Mouse (Mus musculus): ENCODE measurements around the gene Aox1. TPM values are rescaled to one million over a fixed set of nuclear protein-coding genes. Genes with fewer than 3 reads are reported as not detected.

Gene Aox1
- polyA plus RNA-seq, 1 experiment from 2014 or later, result 0.09 TPM

- no peaks in the 10 kb centered on the region for H3K9me3 ChIP-seq (replicated peaks)
- H3K4me1 ChIP-seq, result 0 out of 2 replicates have a peak, but pooled peaks cover 4% of the 10 kb centered on the region
- no peak overlapping the region for H3K9ac ChIP-seq
- no peak overlapping the region for H3K27ac ChIP-seq
- WGBS, result 76% methylated on average over 6 of the region's 6 CpGs
- H3K36me3 ChIP-seq (ENCODE audit: poor library complexity, severe bottlenecking), result no peaks in the 10 kb centered on the region
- H3K27me3 ChIP-seq, result no peaks in the 10 kb centered on the region
- no peak for ATAC-seq
- H3K4me2 ChIP-seq, result no peak overlapping the region
- no peak overlapping the region for H3K4me3 ChIP-seq
Measured at GRCm38 (mm10) chr1:58114021-58114560, 84.4 kb downstream of the Aox1 start.

GRCm38 (mm10) chr1:58114666-58115375, 85.1 kb downstream of the Aox1 start:
- H3K9ac ChIP-seq, result no peak overlapping the region
- no peak for ATAC-seq
- H3K36me3 ChIP-seq (ENCODE audit: poor library complexity, severe bottlenecking), result no peaks in the 10 kb centered on the region
- no peak overlapping the region; the same call in 1 of the 2 replicates for H3K27ac ChIP-seq
- no peak overlapping the region for H3K4me2 ChIP-seq
- no peaks in the 10 kb centered on the region for H3K9me3 ChIP-seq (replicated peaks)
- 83% methylated on average over 12 of the region's 12 CpGs for WGBS
- H3K4me1 ChIP-seq, result 0 out of 2 replicates have a peak, but pooled peaks cover 4% of the 10 kb centered on the region
- H3K4me3 ChIP-seq, result no peak overlapping the region
- no peaks in the 10 kb centered on the region for H3K27me3 ChIP-seq

GRCm38 (mm10) chr1:58118231-58118630, 88.5 kb downstream of the Aox1 start:
- 85% methylated on average over 3 of the region's 3 CpGs for WGBS
- ATAC-seq, result no peak
- H3K4me2 ChIP-seq, result no peak overlapping the region
- H3K9ac ChIP-seq, result no peak overlapping the region
- H3K36me3 ChIP-seq (ENCODE audit: poor library complexity, severe bottlenecking), result no peaks in the 10 kb centered on the region
- no peaks in the 10 kb centered on the region for H3K9me3 ChIP-seq (replicated peaks)
- no peak overlapping the region for H3K27ac ChIP-seq
- no peaks in the 10 kb centered on the region for H3K27me3 ChIP-seq
- no peaks in the 10 kb centered on the region for H3K4me1 ChIP-seq
- no peak overlapping the region for H3K4me3 ChIP-seq

- Histone ChIP-seq H3K4me2 (no peak overlapping the region), H3K27ac (no peak overlapping the region), H3K4me1 (no peaks in the 10 kb centered on the region), H3K9ac (no peak overlapping the region), H3K27me3 (no peaks in the 10 kb centered on the region), H3K9me3 (replicated peaks) (no peaks in the 10 kb centered on the region), H3K36me3 (ENCODE audit: poor library complexity, severe bottlenecking) (no peaks in the 10 kb centered on the region), H3K4me3 (no peak overlapping the region)
- ATAC-seq, result no peak
- 93% methylated on average over 8 of the region's 8 CpGs for WGBS
Measured at GRCm38 (mm10) chr1:58124901-58125300, 95.2 kb downstream of the Aox1 start.

- 0 out of 2 replicates have a peak, but pooled peaks cover 7% of the 10 kb centered on the region for H3K9me3 ChIP-seq (replicated peaks)
- H3K4me3 ChIP-seq, result no peak overlapping the region
- no peak overlapping the region for H3K9ac ChIP-seq
- peaks cover 10% of the 10 kb centered on the region; the same call in 1 of the 2 replicates for H3K4me1 ChIP-seq
- no peak overlapping the region for H3K27ac ChIP-seq
- H3K36me3 ChIP-seq (ENCODE audit: poor library complexity, severe bottlenecking), result no peaks in the 10 kb centered on the region
- no peak overlapping the region for H3K4me2 ChIP-seq
- no peaks in the 10 kb centered on the region for H3K27me3 ChIP-seq
- no peak for ATAC-seq
Measured at GRCm38 (mm10) chr1:58137891-58138290, 108.2 kb downstream of the Aox1 start.

GRCm38 (mm10) chr1:58138986-58139385, 109.3 kb downstream of the Aox1 start:
- 90% methylated on average over 9 of the region's 9 CpGs for WGBS
- Histone ChIP-seq H3K4me2 (no peak overlapping the region), H3K36me3 (ENCODE audit: poor library complexity, severe bottlenecking) (no peaks in the 10 kb centered on the region), H3K27ac (no peak overlapping the region), H3K27me3 (no peaks in the 10 kb centered on the region), H3K9ac (no peak overlapping the region), H3K4me3 (no peak overlapping the region), H3K4me1 (peaks cover 10% of the 10 kb centered on the region; the same call in 1 of the 2 replicates), H3K9me3 (replicated peaks) (0 out of 2 replicates have a peak, but pooled peaks cover 7% of the 10 kb centered on the region)
- no peak for ATAC-seq

GRCm38 (mm10) chr1:58140607-58141006, 110.9 kb downstream of the Aox1 start:
- no peak overlapping the region for H3K27ac ChIP-seq
- 88% methylated on average over 5 of the region's 5 CpGs for WGBS

GRCm38 (mm10) chr1:58144384-58145069, 114.8 kb downstream of the Aox1 start:
- no peak overlapping the region for H3K4me3 ChIP-seq
- no peak overlapping the region for H3K27ac ChIP-seq
- H3K36me3 ChIP-seq (ENCODE audit: poor library complexity, severe bottlenecking), result no peaks in the 10 kb centered on the region
- 84% methylated on average over 10 of the region's 10 CpGs for WGBS
- no peak overlapping the region for H3K4me2 ChIP-seq
- ATAC-seq, result no peak
- no peaks in the 10 kb centered on the region for H3K4me1 ChIP-seq
- H3K9me3 ChIP-seq (replicated peaks), result 0 out of 2 replicates have a peak, but pooled peaks cover 5% of the 10 kb centered on the region
- no peak overlapping the region for H3K9ac ChIP-seq
- H3K27me3 ChIP-seq, result no peaks in the 10 kb centered on the region

More at GRCm38 (mm10) chr1:58140607-58141006, 110.9 kb downstream of the Aox1 start:
- no peak overlapping the region for H3K4me2 ChIP-seq
- 0 out of 2 replicates have a peak, but pooled peaks cover 7% of the 10 kb centered on the region for H3K9me3 ChIP-seq (replicated peaks)
- no peaks in the 10 kb centered on the region for H3K27me3 ChIP-seq
- H3K4me3 ChIP-seq, result no peak overlapping the region
- no peaks in the 10 kb centered on the region for H3K36me3 ChIP-seq (ENCODE audit: poor library complexity, severe bottlenecking)
- no peak overlapping the region for H3K9ac ChIP-seq
- H3K4me1 ChIP-seq, result peaks cover 7% of the 10 kb centered on the region; the same call in 1 of the 2 replicates
- ATAC-seq, result no peak

GRCm38 (mm10) chr1:58146026-58146425, 116.3 kb downstream of the Aox1 start:
- Histone ChIP-seq H3K9ac (no peak overlapping the region), H3K27ac (no peak overlapping the region), H3K36me3 (ENCODE audit: poor library complexity, severe bottlenecking) (no peaks in the 10 kb centered on the region), H3K9me3 (replicated peaks) (no peaks in the 10 kb centered on the region), H3K4me3 (no peak overlapping the region), H3K4me2 (no peak overlapping the region), H3K27me3 (no peaks in the 10 kb centered on the region), H3K4me1 (no peaks in the 10 kb centered on the region)
- ATAC-seq, result no peak
- 93% methylated on average over 10 of the region's 10 CpGs for WGBS

GRCm38 (mm10) chr1:58147776-58148175, 118.0 kb downstream of the Aox1 start:
- H3K9ac ChIP-seq, result no peak overlapping the region
- H3K4me1 ChIP-seq, result no peaks in the 10 kb centered on the region
- H3K9me3 ChIP-seq (replicated peaks), result no peaks in the 10 kb centered on the region
- no peaks in the 10 kb centered on the region for H3K27me3 ChIP-seq
- no peak overlapping the region for H3K27ac ChIP-seq
- H3K36me3 ChIP-seq (ENCODE audit: poor library complexity, severe bottlenecking), result no peaks in the 10 kb centered on the region
- ATAC-seq, result no peak
- 81% methylated on average over 6 of the region's 6 CpGs for WGBS
- no peak overlapping the region for H3K4me2 ChIP-seq
- H3K4me3 ChIP-seq, result no peak overlapping the region

- Histone ChIP-seq H3K4me2 (no peak overlapping the region), H3K27ac (no peak overlapping the region), H3K36me3 (ENCODE audit: poor library complexity, severe bottlenecking) (no peaks in the 10 kb centered on the region), H3K9ac (no peak overlapping the region), H3K4me1 (no peaks in the 10 kb centered on the region), H3K4me3 (no peak overlapping the region), H3K27me3 (no peaks in the 10 kb centered on the region), H3K9me3 (replicated peaks) (no peaks in the 10 kb centered on the region)
- ATAC-seq, result no peak
- 89% methylated on average over 8 of the region's 8 CpGs for whole genome bisulfite sequencing
Measured at GRCm38 (mm10) chr1:58152247-58152646, 122.5 kb downstream of the Aox1 start.

Data from forebrain, embryonic 13.5 days (tissue).